ENCODE assay signal across 23 mouse cellular contexts in genomic region chr9:79923262-79923661, GRCm38 (mm10).
DNase-seq lines count a peak whose midpoint lies in the region; ATAC-seq and TF ChIP-seq lines count a peak whose summit lies in the region.
"Had no signal": no experiment of that assay in that cellular context is flagged by ENCODE, and none has a peak within 500 bp of the region (broad histone marks: within the 10 kb centered on the region; RNA-seq: fewer than 3 reads in every experiment).

No protein-coding gene starts in this region.

- no peaks in the 10 kb centered on the region for H3K9me3 ChIP-seq in embryonic facial prominence, embryonic 13.5 days
- no peaks in the 10 kb centered on the region for H3K9me3 ChIP-seq in embryonic facial prominence, embryonic 10.5 days
- H3K9me3 ChIP-seq in heart, embryonic 12.5 days (replicated peaks), result no peaks in the 10 kb centered on the region
- no peaks in the 10 kb centered on the region for H3K9me3 ChIP-seq in lung, embryonic 14.5 days (ENCODE audit: low read depth, low read length)
- H3K9me3 ChIP-seq in stomach, embryonic 15.5 days, result no peaks in the 10 kb centered on the region
- H3K9me3 ChIP-seq: forebrain, embryonic 13.5 days; hindbrain, embryonic 12.5 days; megakaryocyte, embryonic 14.5 days; midbrain, embryonic 13.5 days; neural tube, embryonic 12.5 days had no signal

- no peak overlapping the region for H3K4me2 ChIP-seq in embryonic facial prominence, embryonic 13.5 days
- H3K4me2 ChIP-seq in heart, embryonic 12.5 days, result no peak overlapping the region
- H3K4me2 ChIP-seq in lung, embryonic 14.5 days, result no peak overlapping the region
- H3K4me2 ChIP-seq in stomach, embryonic 15.5 days, result no peak overlapping the region
- H3K4me2 ChIP-seq: forebrain, embryonic 13.5 days; hindbrain, embryonic 12.5 days; midbrain, embryonic 13.5 days; neural tube, embryonic 12.5 days had no signal

- no peaks in the 10 kb centered on the region for H3K36me3 ChIP-seq in embryonic facial prominence, embryonic 13.5 days
- H3K36me3 ChIP-seq in embryonic facial prominence, embryonic 10.5 days (replicated peaks), result no peaks in the 10 kb centered on the region
- no peaks in the 10 kb centered on the region for H3K36me3 ChIP-seq in heart, embryonic 12.5 days
- H3K36me3 ChIP-seq in lung, embryonic 14.5 days (ENCODE audit: insufficient read depth), result no peaks in the 10 kb centered on the region
- H3K36me3 ChIP-seq in stomach, embryonic 15.5 days, result no peaks in the 10 kb centered on the region
- H3K36me3 ChIP-seq: hindbrain, embryonic 12.5 days; midbrain, embryonic 13.5 days; neural tube, embryonic 12.5 days had no signal

- H3K4me1 ChIP-seq in embryonic facial prominence, embryonic 13.5 days, result peaks cover 25% of the 10 kb centered on the region
- H3K4me1 ChIP-seq in embryonic facial prominence, embryonic 10.5 days, result peaks cover 27% of the 10 kb centered on the region
- H3K4me1 ChIP-seq in heart, embryonic 12.5 days (replicated peaks), result peaks cover 59% of the 10 kb centered on the region
- H3K4me1 ChIP-seq in lung, embryonic 14.5 days (ENCODE audit: insufficient read depth), result peaks cover 25% of the 10 kb centered on the region
- 0 out of 2 replicates have a peak, but pooled peaks cover 4% of the 10 kb centered on the region for H3K4me1 ChIP-seq in stomach, embryonic 15.5 days
- H3K4me1 ChIP-seq: neural tube, embryonic 12.5 days had no signal

- H3K27ac ChIP-seq in embryonic facial prominence, embryonic 13.5 days, result peak overlapping the region; percentile 7; the same call in 1 of the 2 replicates
- H3K27ac ChIP-seq in embryonic facial prominence, embryonic 10.5 days (replicated peaks), result no peak overlapping the region
- H3K27ac ChIP-seq in heart, embryonic 12.5 days (ENCODE audit: poor library complexity, severe bottlenecking), result peak overlapping the region; percentile 33; the same call in 1 of the 2 replicates
- H3K27ac ChIP-seq in lung, embryonic 14.5 days (ENCODE audit: low read depth), result peak overlapping the region; percentile 54; the same call in 1 of the 2 replicates
- H3K27ac ChIP-seq in stomach, embryonic 15.5 days, result 0 out of 2 replicates have a peak overlapping the region, but pooled peaks have one; percentile 11
- H3K27ac ChIP-seq: forebrain, embryonic 13.5 days; hindbrain, embryonic 12.5 days; kidney, postnatal 0 days; midbrain, embryonic 13.5 days; neural tube, embryonic 12.5 days had no signal

- no peak overlapping the region for H3K9ac ChIP-seq in embryonic facial prominence, embryonic 13.5 days
- H3K9ac ChIP-seq in heart, embryonic 12.5 days, result no peak overlapping the region
- H3K9ac ChIP-seq in lung, embryonic 14.5 days, result no peak overlapping the region
- no peak overlapping the region for H3K9ac ChIP-seq in stomach, embryonic 15.5 days
- H3K9ac ChIP-seq: forebrain, embryonic 13.5 days; hindbrain, embryonic 12.5 days; midbrain, embryonic 13.5 days; neural tube, embryonic 12.5 days had no signal

- no peaks in the 10 kb centered on the region for H3K27me3 ChIP-seq in embryonic facial prominence, embryonic 13.5 days
- H3K27me3 ChIP-seq in embryonic facial prominence, embryonic 10.5 days (replicated peaks; ENCODE audit: low read depth, poor library complexity, severe bottlenecking), result no peaks in the 10 kb centered on the region
- no peaks in the 10 kb centered on the region for H3K27me3 ChIP-seq in heart, embryonic 12.5 days (replicated peaks)
- no peaks in the 10 kb centered on the region for H3K27me3 ChIP-seq in lung, embryonic 14.5 days (ENCODE audit: insufficient read depth, low read length)
- H3K27me3 ChIP-seq in stomach, embryonic 15.5 days (replicated peaks), result no peaks in the 10 kb centered on the region
- H3K27me3 ChIP-seq: forebrain, embryonic 13.5 days; hindbrain, embryonic 12.5 days; midbrain, embryonic 13.5 days; neural tube, embryonic 12.5 days had no signal

- no peak overlapping the region for H3K4me3 ChIP-seq in embryonic facial prominence, embryonic 13.5 days
- H3K4me3 ChIP-seq in embryonic facial prominence, embryonic 10.5 days, result no peak overlapping the region
- H3K4me3 ChIP-seq in heart, embryonic 12.5 days, result no peak overlapping the region
- no peak overlapping the region for H3K4me3 ChIP-seq in lung, embryonic 14.5 days (ENCODE audit: low read depth, low read length)
- no peak overlapping the region for H3K4me3 ChIP-seq in stomach, embryonic 15.5 days (replicated peaks)
- H3K4me3 ChIP-seq: forebrain, embryonic 13.5 days; hindbrain, embryonic 12.5 days; megakaryocyte, embryonic 14.5 days; midbrain, embryonic 13.5 days; neural tube, embryonic 12.5 days had no signal

- DNase-seq in embryonic facial prominence, embryonic 10.5 days (ENCODE audit: low spot score), result no peak
- no peak for DNase-seq in heart, adult 9 months (ENCODE audit: low spot score in 2 of 2)
- DNase-seq in lung, embryonic 14.5 days, result peak; percentile 87
- no peak for DNase-seq in lung, adult 18-20 months
- no peak for DNase-seq in layer of hippocampus, postnatal 14 days (ENCODE audit: low spot score in 2 of 2)
- DNase-seq: adrenal gland, postnatal 10 days; cerebellum, adult 18-20 months; cerebellum, postnatal 25 days; gastrocnemius, postnatal 10 days; kidney, adult 18-20 months; retina, postnatal 1 day; right cerebral cortex, postnatal 25 days; thymus, adult 18-20 months; thymus, postnatal 36 days had no signal

- no peak for ATAC-seq in embryonic facial prominence, embryonic 13.5 days (ENCODE audit: insufficient number of reproducible peaks, insufficient read depth, low FRiP score, low TSS enrichment, low read depth)
- ATAC-seq in heart, embryonic 12.5 days (ENCODE audit: insufficient number of reproducible peaks, low FRiP score), result no peak
- peak; percentile 10; the same call in 1 of the 2 replicates for ATAC-seq in lung, embryonic 14.5 days (ENCODE audit: insufficient read depth)
- no peak for ATAC-seq in stomach, embryonic 15.5 days (ENCODE audit: insufficient read depth, low FRiP score, low read depth)
- ATAC-seq: forebrain, embryonic 13.5 days; midbrain, embryonic 13.5 days had no signal

- WGBS in embryonic facial prominence, embryonic 13.5 days, result 80% methylated on average over 3 of the region's 3 CpGs
- WGBS in embryonic facial prominence, embryonic 10.5 days, result 86% methylated on average over 3 of the region's 3 CpGs
- 46% methylated on average over 3 of the region's 3 CpGs for WGBS in heart, embryonic 12.5 days
- 33% methylated on average over 3 of the region's 3 CpGs for WGBS in lung, embryonic 14.5 days
- 35% methylated on average over 3 of the region's 3 CpGs for WGBS in stomach, embryonic 15.5 days

- TF ChIP-seq CTCF in lung, embryonic 14.5 days (IDR thresholded peaks at IDR 0.05; ENCODE audit: low read depth), result no peak
